Mouse (Mus musculus) naive thymus-derived CD4-positive, alpha-beta T cell, adult 2 months (primary cell): Measurements from ENCODE around the gene Apoc4.

Source experiments
- DNase-seq: peaks from one replicate; pipeline ENCODE4 v3.0.0-alpha.2; 2011; ENCODE audit warnings: low read depth

Gene Apoc4

DNA sequence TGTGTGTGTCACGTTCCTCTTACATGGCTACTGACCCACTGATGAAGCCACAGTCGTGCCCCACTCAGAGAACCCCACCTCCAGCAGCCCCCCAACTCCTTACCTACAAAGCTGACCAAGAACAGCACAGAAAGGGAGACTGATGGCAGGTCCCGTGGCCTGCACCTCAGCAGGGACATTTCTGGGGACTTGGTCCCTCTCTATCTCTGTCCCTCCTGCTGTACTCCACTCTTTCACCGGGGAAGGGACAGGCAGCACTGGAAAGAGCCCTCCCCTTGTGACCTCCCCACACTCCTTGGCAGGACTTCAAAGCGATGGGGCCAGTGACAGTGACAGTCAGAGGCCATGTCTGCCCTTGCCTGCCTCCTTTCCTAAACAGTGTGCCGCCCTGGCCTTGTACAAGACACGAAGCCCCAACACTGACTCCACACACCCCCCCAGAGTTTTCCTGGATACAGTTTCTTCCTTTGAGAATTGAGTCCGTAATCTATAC is at the start of gene Apoc4, which contains the start of gene Gm44805:
Gene Apoc4 (minus strand): TSS at position 278 of the 493 bp plus-strand sequence.
Gene Gm44805 (minus strand): TSS at position 222 of the 493 bp plus-strand sequence.
- DNase-seq: no peak

DNA sequence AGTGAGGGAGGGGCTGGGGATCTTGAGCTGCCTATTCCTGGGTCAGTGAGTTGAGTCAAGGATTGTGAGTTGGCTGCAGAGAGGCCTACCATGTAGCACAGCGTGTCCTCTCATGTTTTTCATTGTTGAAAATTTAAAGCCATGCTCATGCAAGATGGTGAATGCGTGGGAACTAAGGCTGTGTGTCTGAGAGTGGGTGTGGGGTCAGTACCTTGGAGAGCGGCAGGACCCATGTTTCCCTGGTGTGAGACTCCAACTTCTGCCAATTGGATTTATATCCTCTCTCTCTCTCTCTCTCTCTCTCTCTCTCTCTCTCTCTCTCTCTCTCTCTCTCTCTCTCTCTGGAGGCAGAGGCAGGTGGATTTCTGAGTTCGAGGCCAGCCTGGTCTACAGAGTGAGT is 45.3 kb upstream of the Apoc4 start:
- no peak for DNase-seq

DNA sequence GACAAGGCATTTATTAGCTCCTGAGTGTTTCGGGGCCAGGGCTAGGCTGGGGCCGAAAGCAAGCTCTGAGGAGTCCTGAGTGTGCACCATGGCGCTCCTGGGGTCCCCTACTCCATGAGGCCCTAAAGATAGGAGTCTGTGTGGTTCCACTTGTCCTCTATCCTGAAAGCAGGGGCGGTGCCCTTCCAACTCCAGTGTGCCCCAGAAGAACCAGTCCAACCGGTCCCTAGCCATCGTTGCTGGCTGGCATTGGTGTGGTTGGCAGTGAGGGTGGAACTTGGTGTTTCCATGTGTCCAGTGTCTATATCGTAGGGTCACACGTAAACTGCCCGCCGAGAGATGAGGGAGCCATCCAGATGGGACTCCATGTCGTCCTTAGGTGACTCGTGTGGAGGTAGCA is 42.9 kb upstream of the Apoc4 start:
- DNase-seq: no peak

DNA sequence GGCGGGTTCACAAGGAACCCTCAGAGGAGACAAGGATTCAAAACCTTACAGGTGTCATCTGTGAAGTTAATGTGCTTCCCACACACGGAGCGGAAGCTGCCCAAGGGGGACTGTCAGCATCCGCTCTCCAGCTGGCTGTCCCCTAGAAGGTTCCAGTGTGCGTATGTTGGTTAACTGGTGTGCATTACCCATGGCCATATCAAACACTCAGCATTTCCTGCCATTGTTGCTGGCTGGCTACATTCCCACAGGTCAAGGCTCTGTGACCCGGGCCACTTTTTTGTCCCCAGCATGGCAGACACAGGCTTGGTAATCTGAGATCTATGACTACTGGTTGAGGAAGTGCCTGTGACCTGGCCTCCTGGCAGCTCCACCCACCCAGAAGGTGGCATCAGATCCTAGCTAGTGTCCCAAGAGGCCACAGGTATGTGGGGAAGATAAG is 41.5 kb upstream of the Apoc4 start:
- no peak for DNase-seq

DNA sequence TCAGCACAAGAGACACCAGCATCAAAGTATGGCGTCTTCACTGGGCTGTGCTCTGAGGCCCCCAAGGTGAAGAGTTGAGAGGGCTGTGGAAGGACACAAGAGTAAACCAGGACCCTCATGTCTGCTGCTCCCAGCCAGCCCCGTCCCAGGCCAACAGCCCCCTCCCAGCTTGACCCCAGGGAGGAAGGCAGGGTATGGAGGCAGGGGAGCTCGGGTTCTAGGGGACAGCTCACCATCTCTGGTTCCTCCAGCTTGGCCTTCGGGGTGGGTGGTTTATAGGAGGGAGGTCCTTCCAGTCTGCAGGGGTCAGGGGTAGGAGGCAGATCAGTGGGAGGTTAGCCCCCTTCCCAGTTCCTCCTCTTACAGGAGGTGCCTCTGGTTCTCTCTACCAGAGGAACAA is 37.9 kb upstream of the Apoc4 start:
- no peak for DNase-seq

DNA sequence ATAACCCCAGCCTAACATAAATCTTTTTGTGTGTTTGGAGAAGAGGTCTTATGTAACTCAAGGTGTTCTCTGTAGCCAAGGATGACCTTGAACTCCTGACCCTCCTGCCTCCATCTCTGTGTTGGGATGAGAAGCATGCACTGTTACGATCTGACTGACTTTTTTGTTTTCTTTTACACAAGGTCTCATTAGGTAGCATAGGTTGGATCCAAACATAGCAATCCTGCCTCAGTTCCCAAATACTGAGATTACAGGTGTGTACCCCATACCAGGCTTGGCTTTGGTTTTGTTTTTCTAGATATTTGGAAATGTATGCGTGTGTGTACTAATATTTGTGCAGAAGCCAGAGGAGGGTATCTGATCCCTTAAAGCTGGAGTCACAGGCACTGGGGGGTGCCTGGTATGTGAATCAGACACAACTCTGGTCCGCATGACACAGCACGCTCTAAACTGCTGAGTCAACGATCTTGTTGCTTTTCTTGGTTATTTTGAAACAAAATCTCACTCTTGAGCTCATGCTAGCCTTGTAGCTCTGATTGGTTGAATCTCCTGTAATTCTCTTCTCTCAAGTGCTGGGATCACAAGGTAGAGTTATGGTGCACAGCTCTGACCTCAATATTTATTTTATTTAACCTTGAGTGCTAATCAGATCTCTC is 37.1 kb upstream of the Apoc4 start:
- DNase-seq: no peak

DNA sequence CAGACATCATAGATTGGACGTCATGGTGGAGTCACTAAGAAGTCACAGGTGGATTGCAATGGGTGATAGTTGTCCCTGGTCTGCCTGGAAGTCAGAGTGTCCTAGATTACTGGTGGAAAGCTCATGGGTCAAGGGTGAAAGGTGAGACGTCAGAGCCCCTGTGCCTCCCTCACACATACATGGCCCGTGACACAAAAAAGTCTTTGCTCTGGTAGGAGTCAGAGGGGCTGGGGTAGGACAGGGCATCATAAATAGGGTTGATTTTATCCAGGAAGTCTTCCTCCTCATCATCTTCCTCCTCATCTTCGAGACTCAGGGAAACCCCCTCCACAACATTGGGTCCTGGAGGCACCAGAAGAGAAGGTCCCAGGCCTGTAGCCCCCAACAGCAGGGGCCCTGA is 36.1 kb upstream of the Apoc4 start:
- DNase-seq: no peak

DNA sequence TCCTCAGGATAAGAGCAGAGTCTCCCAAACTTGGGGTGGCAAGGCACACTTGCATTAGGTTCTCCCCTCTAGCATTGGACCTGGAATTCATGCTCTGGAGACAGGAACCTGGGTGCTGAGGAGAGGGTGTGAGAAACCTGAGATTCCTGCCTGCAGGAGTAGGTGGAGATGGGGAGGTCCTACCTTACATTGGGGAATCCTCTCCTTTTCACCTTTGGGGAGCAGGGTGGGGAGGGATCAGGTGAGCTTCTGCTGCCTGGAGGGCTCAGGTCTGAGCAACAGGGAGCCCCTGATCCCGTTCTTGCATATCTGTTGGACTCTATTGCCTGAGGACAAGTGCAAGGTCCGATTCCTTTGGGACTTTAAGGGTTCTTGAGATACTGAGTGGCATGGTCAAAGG is 35.5 kb upstream of the Apoc4 start:
- no peak for DNase-seq

DNA sequence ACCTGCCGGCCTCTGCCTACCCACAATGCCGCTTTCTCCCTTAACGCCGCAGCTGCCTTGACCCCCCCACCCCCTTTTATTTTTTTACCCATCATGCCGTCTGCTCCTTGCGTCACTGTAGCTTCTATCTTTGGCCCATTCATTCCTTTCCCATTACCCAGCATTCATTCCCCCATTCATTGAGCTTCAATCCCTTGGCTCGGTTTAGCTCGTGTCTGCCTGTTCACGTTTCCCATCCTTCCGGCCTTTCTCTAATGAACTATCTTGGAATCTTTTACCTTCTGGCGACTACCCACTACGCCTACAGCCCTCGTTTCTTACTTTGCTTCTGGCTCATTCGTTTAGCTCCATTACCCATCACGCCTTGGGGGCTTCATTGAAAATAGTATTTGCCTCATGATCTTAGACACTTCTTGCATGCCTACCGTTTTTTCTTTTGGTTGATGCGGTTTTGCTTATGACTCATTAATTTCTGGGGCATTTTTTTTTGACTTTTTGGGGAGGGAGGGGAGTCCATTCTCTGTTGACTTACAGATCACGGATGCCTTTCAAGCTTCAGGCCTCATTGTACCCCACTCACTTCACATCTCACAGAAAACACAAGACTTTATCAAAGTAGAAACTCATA is 34.9 kb upstream of the Apoc4 start:
- no peak for DNase-seq

DNA sequence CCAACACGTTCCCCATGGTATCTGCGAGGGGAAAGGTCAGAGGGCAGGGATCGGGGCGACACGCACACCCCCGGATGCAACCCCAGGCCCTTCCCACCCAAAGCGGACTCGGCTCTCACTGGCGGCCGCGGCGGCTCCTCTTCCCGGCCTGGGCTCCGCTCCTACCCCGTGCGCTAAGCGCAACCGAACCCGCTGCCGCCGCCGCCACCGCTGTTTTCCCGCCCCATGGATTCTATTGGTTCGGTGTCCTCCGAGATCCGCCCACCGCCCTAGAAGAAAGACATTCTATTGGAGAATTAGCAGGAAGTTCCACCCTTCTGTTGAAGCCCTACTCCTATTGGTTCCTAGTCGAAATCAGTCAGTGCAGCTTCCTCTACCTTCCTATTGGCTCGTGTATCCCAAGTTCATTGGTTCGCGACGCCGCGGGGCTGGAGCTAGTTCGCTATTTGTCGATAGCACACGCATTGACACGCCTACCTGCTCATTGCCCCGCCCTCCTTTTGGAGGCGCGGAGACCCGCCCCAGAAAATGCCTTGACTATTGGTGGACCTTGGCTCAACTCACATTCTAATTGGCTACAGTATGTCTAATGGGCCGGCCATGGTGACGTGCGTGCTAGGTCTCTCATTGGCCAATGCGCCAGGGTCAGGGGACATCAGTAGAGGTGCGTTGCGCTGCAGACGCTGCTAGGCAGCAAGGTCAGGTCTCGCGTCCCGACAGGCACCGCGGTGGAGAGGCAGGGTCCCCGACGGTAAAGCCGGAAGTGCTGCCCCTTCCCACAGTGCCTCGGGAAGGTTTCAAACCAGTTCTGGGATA is 34.2 kb upstream of the Apoc4 start, which contains the start of gene Tomm40:
Gene Tomm40 (minus strand): TSS at position 200 of the 816 bp plus-strand sequence.
- DNase-seq: peak; percentile 100

DNA sequence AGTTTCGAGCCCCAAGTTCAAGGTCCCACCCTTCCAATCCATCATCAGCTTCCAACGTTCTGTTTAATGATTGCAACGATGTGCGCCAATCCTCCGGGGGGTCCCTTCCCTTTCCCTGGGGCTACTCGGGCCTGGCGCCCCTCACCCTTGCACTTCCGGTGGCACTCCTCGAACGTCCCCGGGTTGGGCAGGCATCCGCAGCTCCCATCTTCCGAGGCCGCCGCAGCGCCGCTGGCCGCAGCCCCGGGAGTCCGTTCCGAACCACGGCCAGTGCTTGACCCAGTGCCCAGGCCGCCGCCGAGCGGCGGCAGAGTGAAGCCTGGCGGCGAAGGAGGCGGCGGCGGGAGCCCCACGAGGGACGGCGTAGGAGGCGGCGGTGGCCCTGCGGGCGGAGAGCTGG is 33.6 kb upstream of the Apoc4 start:
- DNase-seq: no peak

DNA sequence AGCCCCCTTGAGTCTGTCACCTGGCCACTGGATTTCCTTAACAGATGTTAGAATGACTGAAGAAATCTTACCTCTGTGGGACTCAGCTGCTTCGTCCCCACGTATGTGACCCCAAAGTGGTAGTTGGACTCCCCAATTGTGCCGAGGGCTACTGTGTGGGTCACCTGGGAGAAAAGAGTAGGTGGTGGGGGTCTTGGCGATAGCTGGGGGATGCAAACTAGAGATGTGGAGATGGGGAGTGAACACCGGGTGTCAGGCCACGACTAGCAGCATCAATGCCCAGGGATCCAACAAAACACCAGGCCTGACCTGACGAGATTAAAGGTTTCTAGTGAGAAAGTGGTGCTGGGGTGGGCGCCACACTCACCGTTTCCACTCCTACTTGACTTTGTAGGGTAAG is 32.3 kb upstream of the Apoc4 start:
- DNase-seq: no peak

DNA sequence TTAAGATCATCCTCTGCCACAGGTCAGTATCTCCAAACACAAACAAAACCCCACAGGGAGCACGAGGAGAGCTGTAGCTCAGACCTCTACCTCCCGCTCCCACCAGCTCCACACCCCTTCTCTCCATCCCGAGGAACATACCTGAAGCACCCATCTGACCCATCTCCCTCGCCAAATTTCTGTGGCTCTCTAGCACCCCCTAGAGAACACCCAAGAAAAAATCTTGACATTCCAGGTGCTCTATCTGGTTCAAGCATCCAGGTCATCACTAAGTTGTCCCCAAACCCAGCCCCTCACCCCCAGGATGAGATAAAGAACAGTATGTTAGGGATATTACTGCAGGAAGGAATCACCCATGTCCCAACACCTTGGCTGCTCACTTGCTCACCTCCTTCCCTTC is 31.9 kb upstream of the Apoc4 start:
- DNase-seq: peak; percentile 65

DNA sequence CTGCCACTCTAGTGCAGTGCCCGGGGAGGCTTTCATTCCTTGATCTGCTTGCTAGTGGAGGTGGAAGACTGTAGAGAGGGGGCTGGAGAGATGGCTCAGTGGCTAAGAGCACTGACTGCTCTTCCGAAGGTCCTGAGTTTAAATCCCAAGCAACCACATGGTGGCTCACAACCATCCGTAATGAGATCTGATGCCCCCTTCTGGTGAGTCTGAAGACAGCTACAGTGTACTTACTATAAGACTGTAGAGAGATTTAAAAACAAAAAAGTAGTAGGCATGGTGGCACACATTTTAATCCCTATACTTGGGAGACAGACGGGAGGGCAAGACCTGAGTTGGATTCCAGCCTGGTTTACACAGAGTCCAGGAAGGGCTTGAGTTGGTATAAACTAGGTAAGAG is 31.1 kb upstream of the Apoc4 start:
- no peak for DNase-seq

DNA sequence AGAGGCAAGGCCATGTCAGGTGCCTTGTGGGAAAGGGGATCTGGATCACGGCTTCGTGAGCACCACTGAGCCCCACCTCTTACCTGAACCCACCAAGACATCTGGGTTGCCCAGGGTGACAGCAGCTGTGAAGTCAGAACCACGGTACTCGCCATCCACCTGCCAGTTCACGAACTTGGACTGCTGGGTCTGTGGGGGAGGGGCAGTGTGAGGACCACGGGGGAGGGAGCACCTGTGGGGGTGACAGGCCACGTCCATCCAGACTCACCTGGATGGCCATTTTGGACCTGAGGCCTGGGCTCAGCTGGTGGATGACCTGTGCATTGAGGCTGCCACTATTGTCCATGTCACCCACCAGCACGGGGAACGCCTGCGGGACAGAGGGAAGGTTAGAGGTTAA is 29.4 kb upstream of the Apoc4 start:
- no peak for DNase-seq

DNA sequence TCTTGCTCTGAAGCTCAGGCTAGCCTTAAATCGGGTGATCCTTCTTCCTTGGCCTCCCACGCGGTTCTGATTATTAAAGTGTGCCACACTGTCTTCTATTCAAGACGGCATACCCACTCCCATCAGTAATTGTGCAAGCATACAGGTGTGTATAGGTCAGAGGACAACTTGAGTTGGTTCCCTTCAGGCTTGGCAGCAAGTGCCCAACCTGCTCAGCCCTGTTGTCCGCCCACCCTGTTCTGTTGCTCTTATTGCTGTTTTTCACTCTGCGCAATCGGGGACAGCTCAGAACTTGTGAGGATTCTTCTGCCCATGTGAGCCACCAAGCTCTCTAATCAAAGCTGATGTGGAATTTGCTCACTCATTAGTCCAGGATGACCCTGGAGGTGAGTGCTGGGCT is 24.0 kb upstream of the Apoc4 start:
- DNase-seq: no peak

DNA sequence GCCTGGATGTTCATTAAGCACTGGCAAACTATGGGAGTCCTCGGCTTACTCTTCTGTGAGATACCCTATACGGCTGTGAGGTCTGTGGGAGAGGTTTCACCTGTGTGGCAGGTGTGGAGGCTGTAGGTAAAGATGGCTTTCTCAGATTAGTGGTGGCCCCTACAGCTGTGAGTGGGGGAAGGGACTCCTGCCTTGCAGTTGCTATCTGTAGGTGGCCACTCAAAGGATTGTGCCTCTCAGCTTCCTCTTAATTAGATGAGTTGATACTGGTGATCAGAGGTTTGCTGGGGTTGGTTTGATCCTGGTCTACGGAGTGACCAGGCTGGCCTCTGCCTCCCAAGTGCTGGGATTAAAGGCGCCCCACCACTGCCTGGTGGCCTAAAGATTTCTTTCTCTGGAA is 23.2 kb upstream of the Apoc4 start:
- no peak for DNase-seq

DNA sequence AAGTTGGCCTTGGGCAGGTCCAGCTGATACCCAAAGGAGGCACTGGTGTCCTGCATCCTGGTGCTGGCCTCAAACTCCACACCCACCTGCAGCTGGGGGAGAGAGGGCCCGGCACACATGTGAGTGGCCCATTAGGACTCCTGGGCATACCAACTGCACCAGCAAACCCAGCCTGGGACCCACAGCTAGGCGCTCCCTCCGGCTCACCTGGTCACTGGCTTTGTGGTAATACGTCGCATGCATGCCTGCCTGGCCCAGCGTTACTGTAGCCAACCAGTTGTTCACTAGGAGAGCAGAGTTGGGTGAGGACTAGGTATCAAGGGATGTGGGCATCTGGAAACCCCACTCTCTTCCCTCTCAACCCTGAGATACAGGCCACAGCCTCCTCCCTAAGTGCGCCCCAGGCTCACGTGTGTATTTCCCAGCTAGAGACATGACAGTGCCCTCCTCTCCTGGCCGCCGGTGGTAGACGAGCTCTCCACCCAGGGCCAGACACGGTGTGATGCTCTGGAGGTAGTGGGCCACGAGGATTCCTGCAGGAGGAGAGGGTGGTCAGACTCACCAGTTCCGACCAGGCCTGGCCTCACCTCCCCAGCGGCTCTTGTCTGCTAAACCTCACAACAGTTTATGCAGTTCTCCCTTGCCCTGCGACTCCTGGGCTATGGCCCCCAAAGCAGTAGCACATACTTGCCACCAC is 21.7 kb upstream of the Apoc4 start:
- no peak for DNase-seq

DNA sequence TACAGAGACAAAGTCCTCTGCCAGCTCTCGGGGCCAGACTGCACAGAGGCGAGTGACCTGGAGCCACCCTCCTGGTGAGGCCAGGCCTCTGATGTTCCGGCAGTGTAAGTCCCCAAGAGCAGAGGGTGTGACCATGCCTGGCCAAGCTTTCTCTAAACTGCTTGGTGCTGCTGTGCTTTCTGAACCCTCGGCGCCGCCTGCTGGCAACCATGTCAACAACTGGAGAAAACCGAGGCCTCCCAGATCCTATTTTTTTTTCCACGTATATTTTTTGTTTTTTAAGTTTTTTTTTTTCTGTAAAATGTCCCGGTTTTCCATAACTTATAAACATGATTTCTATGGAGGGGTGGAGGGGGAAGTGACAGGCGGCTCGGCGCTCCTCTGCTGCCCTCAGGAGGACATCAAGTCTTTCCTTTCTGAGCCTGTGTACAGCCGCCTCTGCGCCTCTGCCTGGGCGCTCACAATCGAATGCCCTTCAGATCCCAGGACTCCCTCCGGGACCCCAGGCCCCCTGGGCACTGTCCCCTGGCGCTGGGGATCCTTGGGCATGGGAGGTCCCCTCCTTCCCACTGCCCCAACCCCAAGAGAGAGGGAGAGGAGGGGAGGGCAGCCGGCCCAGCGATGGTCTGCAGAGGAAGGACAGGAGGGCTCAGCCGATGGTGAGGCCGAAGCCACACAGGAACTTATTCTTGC is 19.9 kb upstream of the Apoc4 start:
- DNase-seq: peak; percentile 51

DNA sequence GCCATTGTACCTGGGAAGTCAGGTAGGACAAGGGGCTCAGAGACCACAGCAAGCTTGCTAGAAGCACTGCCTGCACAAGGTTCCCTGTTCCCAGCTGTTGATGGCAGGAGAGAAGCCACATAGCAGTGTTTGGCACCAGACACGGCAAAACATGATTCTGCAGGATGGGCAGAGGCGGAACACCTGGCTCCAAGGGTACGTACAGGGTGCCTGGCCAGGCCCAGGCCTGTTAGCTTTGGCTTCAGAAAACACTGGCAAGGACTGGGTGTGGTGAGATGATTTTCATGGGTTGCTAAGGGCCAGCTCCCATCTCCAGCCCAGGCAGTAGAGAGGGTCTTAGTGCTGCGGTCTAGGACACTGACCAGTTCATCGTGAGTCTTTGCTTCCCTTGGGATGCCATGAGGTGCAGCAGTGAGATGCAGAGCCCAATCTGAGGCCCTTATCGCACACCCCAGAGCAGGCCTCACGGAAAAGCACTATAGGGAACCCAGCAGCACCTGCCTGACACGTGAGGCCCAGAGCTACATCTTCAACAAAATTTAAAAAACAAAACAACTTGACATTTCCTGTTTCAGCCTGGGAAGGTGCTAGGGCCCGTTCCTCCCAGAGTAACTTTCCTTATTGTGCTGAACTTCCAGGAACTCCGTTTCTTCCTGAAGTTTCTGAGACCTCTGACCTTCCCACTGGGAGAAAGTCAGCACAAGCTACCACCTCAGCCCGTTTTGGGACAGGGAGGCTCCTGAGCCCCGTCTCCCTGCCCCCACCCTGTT is 19.2 kb upstream of the Apoc4 start:
- no peak for DNase-seq

DNA sequence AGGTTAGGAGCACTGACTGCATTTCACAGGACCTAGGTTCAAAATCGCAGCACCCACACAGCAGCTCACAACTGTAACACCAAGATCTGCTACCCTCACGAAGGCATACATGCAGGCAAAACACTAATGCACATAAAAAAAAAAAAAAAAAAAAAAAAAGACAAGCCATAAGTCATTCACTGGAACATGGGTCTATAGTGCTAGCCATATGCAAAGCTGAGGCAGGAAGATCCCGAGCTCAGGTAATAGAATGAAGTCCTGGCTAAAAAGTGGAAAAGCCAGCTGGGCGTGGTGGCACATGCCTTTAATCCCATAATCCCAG is 18.5 kb upstream of the Apoc4 start:
- no peak for DNase-seq
